Mouse (Mus musculus) frontal cortex, adult 2 months (tissue): Measurements from ENCODE around the gene Tmem198. TPM values are rescaled to one million over a fixed set of nuclear protein-coding genes. Genes with fewer than 3 reads are reported as not detected.

Experiments used
- DNase-seq, 2 experiments: peaks; one replicate each; pipeline ENCODE4 v3.0.0; 2022; ENCODE audit warnings: low spot score in 1 of 2; ENCODE audit errors: extremely low spot score in 1 of 2
- polyA plus RNA-seq: library from polyadenylated mRNA; depleted of rRNA; stranded (reverse); fragments of >200 nt; gene quantifications from 2 replicates; pipeline ENCODE4 v1.2.3, GENCODE M21; 2012; rRNA removed

Gene Tmem198
- polyA plus RNA-seq, 1 experiment = 73.1 TPM

GRCm38 (mm10) chr1:75512550-75512949, 33.2 kb downstream of the Tmem198 start:
- no peak for DNase-seq

- no peak for DNase-seq
These were observed 37.5 kb downstream of the Tmem198 start for GRCm38 (mm10) chr1:75516703-75517380.

- DNase-seq = no peak
These were observed 38.7 kb downstream of the Tmem198 start for GRCm38 (mm10) chr1:75517984-75518383.

- no peak for DNase-seq
These were observed 39.1 kb downstream of the Tmem198 start for GRCm38 (mm10) chr1:75518427-75518826.

GRCm38 (mm10) chr1:75519576-75519975, 40.2 kb downstream of the Tmem198 start:
- no peak for DNase-seq

GRCm38 (mm10) chr1:75521321-75522031, 42.1 kb downstream of the Tmem198 start, which contains the start of gene Stk11ip:
TSS of gene Stk11ip (plus strand) at chr1:75521529.
- DNase-seq = peak; percentile 88 to 93

- no peak for DNase-seq
These were observed 45.3 kb downstream of the Tmem198 start for GRCm38 (mm10) chr1:75524679-75525078.

GRCm38 (mm10) chr1:75530546-75530945, 51.2 kb downstream of the Tmem198 start:
- DNase-seq = no peak

- no peak for DNase-seq
These were observed 53.2 kb downstream of the Tmem198 start for GRCm38 (mm10) chr1:75532280-75533172.

- no peak for DNase-seq
These were observed 54.3 kb downstream of the Tmem198 start for GRCm38 (mm10) chr1:75533325-75534252.

Other genes with a start within 250 kb of the Tmem198 start
- not detected in 2 replicates for gene A630095N17Rik, start 247.4 kb upstream of the Tmem198 start, polyA plus RNA-seq
- gene Dnajb2, start 243.1 kb upstream of the Tmem198 start, polyA plus RNA-seq = 78.7 and 90.5 TPM in 2 replicates
- 384 and 412 TPM in 2 replicates for gene Ptprn, start 215.0 kb upstream of the Tmem198 start, polyA plus RNA-seq
- 118 and 120 TPM in 2 replicates for gene Resp18, start 201.1 kb upstream of the Tmem198 start, polyA plus RNA-seq
- 81.1 and 81.9 TPM in 2 replicates for gene Dnpep, start 161.5 kb upstream of the Tmem198 start, polyA plus RNA-seq
- 2.5 and 3.5 TPM in 2 replicates for gene Des, start 119.2 kb upstream of the Tmem198 start, polyA plus RNA-seq
- 134 and 135 TPM in 2 replicates for gene Speg, start 104.2 kb upstream of the Tmem198 start, polyA plus RNA-seq
- 101 and 111 TPM in 2 replicates for gene Gmppa, start 43.6 kb upstream of the Tmem198 start, polyA plus RNA-seq
- 11.9 and 13.5 TPM in 2 replicates for gene Asic4, start 29.1 kb upstream of the Tmem198 start, polyA plus RNA-seq
- 73.9 and 79.5 TPM in 2 replicates for gene Chpf, start 225 bp upstream of the Tmem198 start, polyA plus RNA-seq
- gene Obsl1, start 26.9 kb downstream of the Tmem198 start, polyA plus RNA-seq = 36.4 and 37.9 TPM in 2 replicates
- 80.9 and 92.8 TPM in 2 replicates for gene Inha, start 27.5 kb downstream of the Tmem198 start, polyA plus RNA-seq
- 33.8 and 36.3 TPM in 2 replicates for gene Stk11ip, start 42.0 kb downstream of the Tmem198 start, polyA plus RNA-seq
- 115 and 122 TPM in 2 replicates for gene Slc4a3, start 66.7 kb downstream of the Tmem198 start, polyA plus RNA-seq